Mouse (Mus musculus) liver, postnatal 0 days (tissue): ENCODE results near the gene Eps8l3.

Experiments
- CTCF ChIP-seq: sonication (generic); IDR thresholded peaks from 2 replicates; pipeline ENCODE4 v1.5.1; 2016; ENCODE audit warnings: antibody characterized with exemption, low read depth
- EP300 ChIP-seq: IDR thresholded peaks from 2 replicates; pipeline ENCODE4 v1.6.1; 2016; ENCODE audit warnings: antibody characterized with exemption, low read depth, mild to moderate bottlenecking

DNA sequence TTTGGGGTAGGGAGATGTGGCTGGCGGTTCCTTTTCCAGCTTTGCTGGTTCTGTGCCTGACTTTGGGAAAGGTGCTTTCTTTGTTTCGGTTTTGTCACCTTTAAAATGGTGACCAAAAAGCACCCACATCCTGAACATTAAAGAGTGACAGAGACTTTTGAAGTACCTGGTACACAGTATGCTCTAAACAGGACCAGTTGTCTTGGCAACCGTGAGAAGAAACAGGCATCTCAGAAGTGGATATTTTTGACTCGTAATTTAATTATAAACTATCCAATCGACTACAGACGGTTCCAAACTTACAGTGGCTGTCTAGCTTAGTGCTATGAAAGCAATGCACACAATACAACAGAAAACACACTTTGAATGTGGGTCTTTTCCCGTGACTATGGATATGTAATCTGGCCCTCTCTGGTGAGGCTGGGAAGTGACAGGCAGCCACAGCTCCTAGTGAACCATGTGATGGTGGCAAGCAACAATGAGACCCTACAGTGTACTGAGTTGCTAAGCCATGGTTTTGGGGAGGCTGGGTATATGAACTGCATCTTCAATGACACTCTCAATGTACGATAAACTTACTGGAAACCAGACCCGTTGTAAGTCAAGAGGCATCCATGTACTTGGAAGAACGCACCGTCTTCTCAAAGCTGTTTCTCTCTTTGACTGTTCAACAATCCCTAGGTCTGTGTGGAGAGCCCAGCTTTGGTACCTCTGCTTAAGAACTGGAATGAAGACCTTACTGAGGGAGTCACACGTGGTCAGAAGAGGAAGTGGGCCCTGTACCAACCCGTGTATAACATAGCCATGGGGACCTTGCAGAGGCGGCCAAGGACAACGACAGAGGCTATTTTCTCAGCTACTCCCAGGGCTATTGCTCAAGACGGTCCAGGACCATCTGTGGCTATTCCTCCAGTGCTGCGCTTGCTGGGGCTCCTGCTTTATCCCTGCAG lies 23.5 kb upstream of the Eps8l3 start:
- TF ChIP-seq CTCF, result no peak
- no peak for TF ChIP-seq EP300
